In the genomic region with DNA sequence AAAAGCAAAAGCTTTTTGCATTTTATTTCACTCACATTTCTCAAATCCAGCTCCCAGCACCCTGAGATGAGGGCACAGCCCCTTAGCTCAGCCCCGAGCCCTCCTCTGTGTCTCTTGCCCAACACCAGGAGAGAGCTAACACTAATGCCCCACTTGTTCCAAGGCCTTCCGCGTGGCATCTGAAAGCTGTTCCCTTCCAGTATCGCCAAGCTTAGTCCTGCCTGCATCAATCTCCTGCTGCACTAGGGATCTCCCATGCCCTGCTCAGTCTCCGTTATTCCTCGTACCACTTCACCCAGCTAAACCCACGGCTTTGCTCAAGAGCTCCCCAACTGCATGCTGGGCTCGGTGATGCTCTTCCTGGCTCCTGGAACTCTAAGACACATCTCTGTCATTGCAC, we compare ENCODE assay signal across 8 mouse cellular contexts. TPM values are rescaled to one million over a fixed set of nuclear protein-coding genes. Genes with fewer than 3 reads are reported as not detected.
DNase-seq lines count a peak whose midpoint lies in the region; ATAC-seq and TF ChIP-seq lines count a peak whose summit lies in the region.

No protein-coding gene starts in this region.

- peaks cover 11% of the 10 kb centered on the region for H3K36me3 ChIP-seq in forebrain, embryonic 10.5 days (replicated peaks)
- no peaks in the 10 kb centered on the region for H3K36me3 ChIP-seq in intestine, postnatal 0 days (ENCODE audit: control insufficient read depth, insufficient read depth)
- H3K36me3 ChIP-seq in neural tube, embryonic 14.5 days (ENCODE audit: control insufficient read depth, insufficient read depth, low read length) = no peaks in the 10 kb centered on the region

- peaks cover 64% of the 10 kb centered on the region for H3K4me1 ChIP-seq in forebrain, embryonic 10.5 days
- H3K4me1 ChIP-seq in intestine, postnatal 0 days (replicated peaks; ENCODE audit: control insufficient read depth, insufficient read depth, low read length) = peaks cover 12% of the 10 kb centered on the region
- peaks cover 42% of the 10 kb centered on the region for H3K4me1 ChIP-seq in neural tube, embryonic 14.5 days (ENCODE audit: control insufficient read depth, insufficient read depth, low read length)
- H3K4me1 ChIP-seq in lung, adult 2 months (ENCODE audit: control insufficient read depth, insufficient read depth, low read length) = peaks cover 9% of the 10 kb centered on the region

- peak overlapping the region; percentile 55; the same call in 1 of the 2 replicates for H3K4me3 ChIP-seq in layer of hippocampus, adult 2 months
- peak overlapping the region; percentile 48; the same call in 1 of the 2 replicates for H3K4me3 ChIP-seq in forebrain, embryonic 10.5 days
- no peak overlapping the region for H3K4me3 ChIP-seq in intestine, postnatal 0 days (ENCODE audit: low read depth, low read length)
- H3K4me3 ChIP-seq in neural tube, embryonic 14.5 days (ENCODE audit: low read depth, low read length) = no peak overlapping the region
- no peak overlapping the region for H3K4me3 ChIP-seq in lung, adult 2 months (replicated peaks; ENCODE audit: extremely low read depth, low read depth, low read length)

- H3K9ac ChIP-seq in intestine, postnatal 0 days (ENCODE audit: low read depth, low read length) = no peak overlapping the region
- H3K9ac ChIP-seq in neural tube, embryonic 14.5 days (replicated peaks; ENCODE audit: low read depth, low read length) = peak overlapping the region; percentile 62

- ATAC-seq in intestine, postnatal 0 days = no peak
- ATAC-seq in neural tube, embryonic 14.5 days (ENCODE audit: low read depth) = no peak

- peaks cover 11% of the 10 kb centered on the region; the same call in 1 of the 2 replicates for H3K9me3 ChIP-seq in forebrain, embryonic 10.5 days
- H3K9me3 ChIP-seq in intestine, postnatal 0 days (ENCODE audit: control insufficient read depth) = no peaks in the 10 kb centered on the region
- H3K9me3 ChIP-seq in neural tube, embryonic 14.5 days (ENCODE audit: control insufficient read depth, low read length) = no peaks in the 10 kb centered on the region

- H3K27me3 ChIP-seq in forebrain, embryonic 10.5 days (ENCODE audit: poor library complexity, severe bottlenecking) = no peaks in the 10 kb centered on the region
- no peaks in the 10 kb centered on the region for H3K27me3 ChIP-seq in intestine, postnatal 0 days (replicated peaks; ENCODE audit: control insufficient read depth, insufficient read depth, low read length)
- H3K27me3 ChIP-seq in neural tube, embryonic 14.5 days (ENCODE audit: control insufficient read depth, insufficient read depth, low read length) = no peaks in the 10 kb centered on the region

- TF ChIP-seq POLR2A in lung, adult 2 months (IDR thresholded peaks at IDR 0.05; ENCODE audit: borderline replicate concordance, extremely low read depth, low read depth, low read length) = no peak

- DNase-seq in layer of hippocampus, adult 2 months (ENCODE audit: low spot score in 2 of 2) = no peak
- no peak for DNase-seq in layer of hippocampus, adult 18-20 months (ENCODE audit: low spot score in 2 of 2)
- no peak for DNase-seq in forebrain, embryonic 10.5 days (ENCODE audit: extremely low spot score, low spot score)
- DNase-seq in thymus, postnatal 36 days = no peak
- DNase-seq in lung, adult 2 months = no peak
- DNase-seq in kidney, postnatal 36 days = no peak

- peak overlapping the region; percentile 79 for H3K27ac ChIP-seq in layer of hippocampus, adult 2 months
- peak overlapping the region; percentile 94 for H3K27ac ChIP-seq in forebrain, embryonic 10.5 days
- H3K27ac ChIP-seq in intestine, postnatal 0 days (ENCODE audit: low read depth, low read length) = peak overlapping the region; percentile 80
- peak overlapping the region; percentile 92 for H3K27ac ChIP-seq in neural tube, embryonic 14.5 days (ENCODE audit: low read depth, low read length)

- 78% methylated on average over 8 of the region's 8 CpGs for WGBS in forebrain, embryonic 10.5 days
- WGBS in intestine, postnatal 0 days = 73% methylated on average over 8 of the region's 8 CpGs
- 75% methylated on average over 8 of the region's 8 CpGs for WGBS in neural tube, embryonic 14.5 days
- WGBS in lung, adult 2 months = 52% methylated on average over 8 of the region's 8 CpGs

- no peak for TF ChIP-seq CTCF in layer of hippocampus, adult 2 months (conservative IDR thresholded peaks at IDR 0.05)
- no peak for TF ChIP-seq CTCF in intestine, postnatal 0 days (IDR thresholded peaks at IDR 0.05; ENCODE audit: low read depth)
- TF ChIP-seq CTCF in lung, adult 2 months (IDR thresholded peaks at IDR 0.05; ENCODE audit: insufficient read depth, low read length) = no peak

- peak overlapping the region; percentile 64; the same call in 1 of the 2 replicates for H3K4me2 ChIP-seq in intestine, postnatal 0 days (replicated peaks; ENCODE audit: low read depth)
- peak overlapping the region; percentile 57; the same call in 1 of the 2 replicates for H3K4me2 ChIP-seq in neural tube, embryonic 14.5 days (ENCODE audit: low read depth, low read length)

RNA-seq across cellular contexts. Expression of a gene that starts 57.3 kb away (rescaled TPM):
- 1 to 10 TPM; 8.7 to 9.8 TPM for total RNA-seq in layer of hippocampus, adult 2 months (2021)
- total RNA-seq in layer of hippocampus, adult 18-20 months (2021) = 1 to 10 TPM; 7.8 TPM
- polyA plus RNA-seq in forebrain, embryonic 10.5 days (2016; fragmentation: Nextera tagmentation; extraction: Ambion mirVana) = 5.6 TPM in 2 replicates
- polyA plus RNA-seq in intestine, postnatal 0 days (2015; fragmentation: Nextera tagmentation; extraction: Ambion mirVana) = 2.0 and 2.1 TPM in 2 replicates
- 8.2 and 9.6 TPM in 2 replicates for polyA plus RNA-seq in neural tube, embryonic 14.5 days (2014; fragmentation: Nextera tagmentation; extraction: Ambion mirVana)
- polyA plus RNA-seq in lung, adult 2 months (2012; rRNA removed) = 9.1 and 11.2 TPM in 2 replicates

Comparison
In these comparisons a context has a peak if more than half of its experiments do, and no peak if none do; other contexts are left out.
1. H3K4me3 ChIP-seq: peak in layer of hippocampus, adult 2 months (single experiment) and forebrain, embryonic 10.5 days (single experiment); none in intestine, postnatal 0 days (single experiment), neural tube, embryonic 14.5 days (single experiment) and lung, adult 2 months (single experiment).
2. Peak in every context shown above with its lines, with median percentiles within 50 percentile points of each other: H3K27ac ChIP-seq.